Mouse (Mus musculus) cerebellum, adult 9-10 months (tissue): ENCODE data around the gene Rps19.
"Not testable (repeated sequence)": the region's sequence is repeated elsewhere in the genome, so short reads cannot be mapped to it uniquely, and the experiment has no call there.

Experiments used
- DNase-seq: peaks from one replicate; pipeline ENCODE4 v3.0.0; 2022

Gene Rps19

GRCm38 (mm10) chr7:24883896-24884692, at the start of gene Rps19:
TSS of gene Rps19 (plus strand) at chr7:24884371.
- peak; percentile 99 for DNase-seq

GRCm38 (mm10) chr7:24838732-24839409, 45.3 kb upstream of the Rps19 start:
- DNase-seq = not testable (repeated sequence)

GRCm38 (mm10) chr7:24839410-24839808, 44.8 kb upstream of the Rps19 start:
- DNase-seq = no peak

- no peak for DNase-seq
These were observed 43.8 kb upstream of the Rps19 start for GRCm38 (mm10) chr7:24840331-24840730.

- no peak for DNase-seq
These were observed 43.2 kb upstream of the Rps19 start for GRCm38 (mm10) chr7:24841009-24841408.

GRCm38 (mm10) chr7:24844144-24844543, 40.0 kb upstream of the Rps19 start:
- no peak for DNase-seq

- no peak for DNase-seq
These were observed 39.0 kb upstream of the Rps19 start for GRCm38 (mm10) chr7:24845181-24845580.

- no peak for DNase-seq
These were observed 38.5 kb upstream of the Rps19 start for GRCm38 (mm10) chr7:24845713-24846112.

GRCm38 (mm10) chr7:24846576-24846975, 37.6 kb upstream of the Rps19 start:
- not testable (repeated sequence) for DNase-seq

- DNase-seq = no peak
These were observed 34.0 kb upstream of the Rps19 start for GRCm38 (mm10) chr7:24850162-24850561.

- no peak for DNase-seq
These were observed 33.3 kb upstream of the Rps19 start for GRCm38 (mm10) chr7:24850899-24851303.

- no peak for DNase-seq
These were observed 32.4 kb upstream of the Rps19 start for GRCm38 (mm10) chr7:24851596-24852325.

GRCm38 (mm10) chr7:24852557-24853232, 31.5 kb upstream of the Rps19 start:
- no peak for DNase-seq

- DNase-seq = no peak
These were observed 31.0 kb upstream of the Rps19 start for GRCm38 (mm10) chr7:24853233-24853563.

GRCm38 (mm10) chr7:24853695-24854094, 30.5 kb upstream of the Rps19 start:
- DNase-seq = no peak

- no peak for DNase-seq
These were observed 27.6 kb upstream of the Rps19 start for GRCm38 (mm10) chr7:24856460-24857120.

- no peak for DNase-seq
These were observed 24.9 kb upstream of the Rps19 start for GRCm38 (mm10) chr7:24859234-24859633.

- no peak for DNase-seq
These were observed 22.3 kb upstream of the Rps19 start, which contains the start of gene Gm9844 for GRCm38 (mm10) chr7:24861913-24862312. TSS of gene Gm9844 (plus strand) at chr7:24862213.

GRCm38 (mm10) chr7:24862853-24863252, 21.3 kb upstream of the Rps19 start:
- DNase-seq = no peak

- no peak for DNase-seq
These were observed 20.0 kb upstream of the Rps19 start for GRCm38 (mm10) chr7:24864156-24864555.

- DNase-seq = no peak
These were observed 15.1 kb upstream of the Rps19 start for GRCm38 (mm10) chr7:24869080-24869479.

- DNase-seq = no peak
These were observed 14.5 kb upstream of the Rps19 start, which contains the start of the genes Lypd4 and Dmrtc2 for GRCm38 (mm10) chr7:24869532-24870165. TSS of gene Lypd4 (minus strand) at chr7:24869941. TSS of gene Dmrtc2 (plus strand) at chr7:24870057.
